Mouse (Mus musculus) ES-Bruce4 (cell line): ENCODE data around the gene Map3k20. TPM values are rescaled to one million over a fixed set of nuclear protein-coding genes. Genes with fewer than 3 reads are reported as not detected.
A peak's percentile ranks its signal among the peaks of the same experiment; 100 is the strongest.

ENCODE experiments used
- H3K27ac ChIP-seq: 2 replicates; pipeline ENCODE4 v1.5.1; 2012; ENCODE audit warnings: low read length, inconsistent platforms; ENCODE audit not compliant: insufficient read depth
- H3K27me3 ChIP-seq: 2 replicates; pipeline ENCODE4 v1.6.1; 2012; ENCODE audit warnings: mild to moderate bottlenecking, low read length, inconsistent platforms; ENCODE audit not compliant: control insufficient read depth, poor library complexity, insufficient read depth, severe bottlenecking
- H3K36me3 ChIP-seq: 2 replicates; pipeline ENCODE4 v1.6.1; 2012; ENCODE audit warnings: inconsistent platforms, mild to moderate bottlenecking, low read length, moderate library complexity; ENCODE audit not compliant: control insufficient read depth, poor library complexity, insufficient read depth, severe bottlenecking
- H3K4me1 ChIP-seq: one replicate; pipeline ENCODE4 v1.8.1; 2011; ENCODE audit warnings: low read length; ENCODE audit not compliant: control insufficient read depth, insufficient read depth
- H3K4me3 ChIP-seq: 2 replicates; pipeline ENCODE4 v1.5.1; 2011; ENCODE audit warnings: low read depth, mild to moderate bottlenecking, low read length
- H3K9ac ChIP-seq: 2 replicates; pipeline ENCODE4 v1.6.1; 2012; ENCODE audit warnings: low read depth, mild to moderate bottlenecking, inconsistent platforms; ENCODE audit not compliant: poor library complexity, severe bottlenecking
- H3K9me3 ChIP-seq: replicated peaks from 2 replicates; pipeline ENCODE4 v1.6.1; 2012; ENCODE audit warnings: mild to moderate bottlenecking, low read length, inconsistent platforms; ENCODE audit not compliant: control insufficient read depth, poor library complexity, insufficient read depth, severe bottlenecking
- CTCF ChIP-seq: IDR thresholded peaks from one replicate; pipeline ENCODE4 v1.8.1; 2011; ENCODE audit warnings: low read depth, low read length
- EP300 ChIP-seq: IDR thresholded peaks from 2 replicates; pipeline ENCODE4 v1.6.1; 2011; ENCODE audit warnings: low read depth, low read length; ENCODE audit not compliant: insufficient read depth
- POLR2A ChIP-seq: IDR thresholded peaks from one replicate; pipeline ENCODE4 v1.8.1; 2011; ENCODE audit warnings: low read length; ENCODE audit not compliant: insufficient read depth
- polyA plus RNA-seq: library from polyadenylated mRNA; stranded (reverse); fragments of >200 nt; gene quantifications from 2 replicates; pipeline ENCODE4 v1.2.4, GENCODE M21; 2011; ENCODE audit warnings: low read depth; ENCODE audit not compliant: missing spikeins, insufficient read depth, insufficient read length

The Map3k20 gene
- polyA plus RNA-seq, 1 experiment, result 39.0 TPM

- H3K27ac ChIP-seq, result peak within 1 kb of the TSS; percentile 32
- peak within 1 kb of the TSS; percentile 85 for H3K4me3 ChIP-seq
- peak within 1 kb of the TSS; percentile 90 for H3K9ac ChIP-seq
- H3K36me3 ChIP-seq, result peaks cover 27% of the 10 kb centered on the region
- TF ChIP-seq POLR2A (peak; percentile 28), EP300 (no peak), CTCF (no peak)
- H3K9me3 ChIP-seq, result no peaks in the 10 kb centered on the region
- no peaks in the 10 kb centered on the region for H3K27me3 ChIP-seq
- peaks cover 5% of the 10 kb centered on the region for H3K4me1 ChIP-seq
Measured at GRCm38 (mm10) chr2:72475797-72476485, 190.5 kb downstream of the Map3k20 start, which contains the start of gene Cdca7. Cdca7 (plus strand) TSS chr2:72476159.

- Histone ChIP-seq H3K4me3 (peak overlapping the region; percentile 85), H3K27ac (peak overlapping the region; percentile 32), H3K9me3 (no peaks in the 10 kb centered on the region), H3K27me3 (no peaks in the 10 kb centered on the region), H3K4me1 (peaks cover 5% of the 10 kb centered on the region), H3K9ac (peak overlapping the region; percentile 90), H3K36me3 (peaks cover 33% of the 10 kb centered on the region)
- no peak for TF ChIP-seq CTCF
- TF ChIP-seq POLR2A, result no peak
- TF ChIP-seq EP300, result no peak
Measured at GRCm38 (mm10) chr2:72476486-72477211, 191.2 kb downstream of the Map3k20 start.

GRCm38 (mm10) chr2:72477221-72477620 lies 191.8 kb downstream of the Map3k20 start:
- H3K9ac ChIP-seq, result peak overlapping the region; percentile 90
- H3K27ac ChIP-seq, result peak overlapping the region; percentile 0; the same call in 1 of the 2 replicates
- H3K4me3 ChIP-seq, result peak overlapping the region; percentile 85
- H3K4me1 ChIP-seq, result peaks cover 5% of the 10 kb centered on the region
- TF ChIP-seq CTCF (no peak), POLR2A (no peak)
- peaks cover 39% of the 10 kb centered on the region for H3K36me3 ChIP-seq
- H3K27me3 ChIP-seq, result no peaks in the 10 kb centered on the region
- H3K9me3 ChIP-seq, result no peaks in the 10 kb centered on the region

- TF ChIP-seq POLR2A (no peak), CTCF (no peak), EP300 (no peak)
- Histone ChIP-seq H3K27ac (no peak overlapping the region), H3K9ac (peak overlapping the region; percentile 90)
Measured at GRCm38 (mm10) chr2:72478176-72478575, 192.7 kb downstream of the Map3k20 start.

GRCm38 (mm10) chr2:72478921-72479320 lies 193.5 kb downstream of the Map3k20 start:
- H3K4me1 ChIP-seq, result peaks cover 5% of the 10 kb centered on the region
- H3K27ac ChIP-seq, result no peak overlapping the region
- H3K36me3 ChIP-seq, result peaks cover 56% of the 10 kb centered on the region
- no peak overlapping the region for H3K9ac ChIP-seq
- TF ChIP-seq POLR2A, result no peak
- no peak for TF ChIP-seq CTCF
- no peak for TF ChIP-seq EP300
- H3K4me3 ChIP-seq, result no peak overlapping the region
- H3K27me3 ChIP-seq, result no peaks in the 10 kb centered on the region
- H3K9me3 ChIP-seq, result no peaks in the 10 kb centered on the region

More at GRCm38 (mm10) chr2:72478176-72478575, 192.7 kb downstream of the Map3k20 start:
- Histone ChIP-seq H3K27me3 (no peaks in the 10 kb centered on the region), H3K36me3 (peaks cover 49% of the 10 kb centered on the region), H3K9me3 (no peaks in the 10 kb centered on the region), H3K4me3 (no peak overlapping the region), H3K4me1 (peaks cover 5% of the 10 kb centered on the region)

- Histone ChIP-seq H3K4me1 (peaks cover 5% of the 10 kb centered on the region), H3K4me3 (no peak overlapping the region), H3K27me3 (no peaks in the 10 kb centered on the region), H3K36me3 (peaks cover 65% of the 10 kb centered on the region), H3K27ac (no peak overlapping the region), H3K9ac (no peak overlapping the region), H3K9me3 (no peaks in the 10 kb centered on the region)
- no peak for TF ChIP-seq CTCF
- no peak for TF ChIP-seq POLR2A
- no peak for TF ChIP-seq EP300
Measured at GRCm38 (mm10) chr2:72479818-72480217, 194.4 kb downstream of the Map3k20 start.
